In the genomic region with DNA sequence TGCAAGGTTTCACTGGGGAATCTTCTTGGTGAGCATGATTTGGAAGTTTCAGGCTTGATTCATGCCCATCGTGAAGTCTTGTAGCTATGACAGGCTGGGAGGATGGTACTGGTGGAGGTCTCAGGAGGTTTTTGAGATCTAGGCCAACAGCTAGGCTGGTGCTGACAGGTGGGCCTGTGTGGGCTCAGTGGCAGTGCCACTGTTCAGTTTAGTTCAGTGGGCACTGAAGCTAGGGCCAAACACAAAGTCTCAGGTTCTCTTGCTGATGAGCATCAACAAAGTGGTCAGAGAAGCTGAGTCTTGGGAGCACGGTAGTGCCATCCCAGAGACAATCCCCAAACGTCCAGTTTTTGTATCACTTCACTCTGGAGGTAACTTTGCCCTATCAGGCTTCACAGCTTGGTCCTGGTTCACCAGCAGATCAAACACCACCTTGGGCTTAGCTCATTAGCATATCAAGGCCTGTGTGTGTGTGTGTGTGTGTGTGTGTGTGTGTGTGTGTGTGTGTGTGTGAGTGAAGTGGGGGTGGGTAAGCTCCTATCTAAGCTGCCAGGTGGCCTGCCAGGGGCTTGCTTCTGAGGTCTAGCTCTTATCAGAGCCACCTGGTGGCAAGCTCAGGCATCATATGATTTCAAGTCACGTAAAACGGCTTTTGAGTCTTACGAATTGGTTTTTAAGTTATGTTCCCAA, we compare ENCODE assay signal across 14 mouse cellular contexts. TPM values are rescaled to one million over a fixed set of nuclear protein-coding genes. Genes with fewer than 3 reads are reported as not detected.
A peak's percentile ranks its signal among the peaks of the same experiment; 100 is the strongest.
DNase-seq lines count a peak whose midpoint lies in the region; ATAC-seq and TF ChIP-seq lines count a peak whose summit lies in the region.
"Had no signal": no experiment of that assay in that cellular context is flagged by ENCODE, and none has a peak within 500 bp of the region (broad histone marks: within the 10 kb centered on the region; RNA-seq: fewer than 3 reads in every experiment).

No protein-coding gene starts in this region.

- ATAC-seq in heart, embryonic 11.5 days (replicated peaks; ENCODE audit: insufficient number of reproducible peaks, low FRiP score, low TSS enrichment), result peak; percentile 90
- ATAC-seq in liver, embryonic 15.5 days (ENCODE audit: insufficient read depth), result peak; percentile 93
- ATAC-seq in midbrain, embryonic 13.5 days, result no peak
- ATAC-seq: midbrain, embryonic 16.5 days had no signal

- WGBS in heart, embryonic 11.5 days (ENCODE audit: insufficient replicate concordance), result 73% methylated on average over 6 of the region's 6 CpGs
- 43% methylated on average over 6 of the region's 6 CpGs for WGBS in liver, embryonic 15.5 days (ENCODE audit: insufficient replicate concordance)
- WGBS in thymus, adult 2 months, result 26% methylated on average over 6 of the region's 6 CpGs
- WGBS in hindbrain, embryonic 10.5 days, result 86% methylated on average over 6 of the region's 6 CpGs
- 88% methylated on average over 6 of the region's 6 CpGs for WGBS in midbrain, embryonic 13.5 days

- H3K4me1 ChIP-seq in heart, embryonic 11.5 days (ENCODE audit: control insufficient read depth, insufficient read depth, low read length), result no peaks in the 10 kb centered on the region
- peaks cover 73% of the 10 kb centered on the region for H3K4me1 ChIP-seq in liver, embryonic 15.5 days (replicated peaks)
- H3K4me1 ChIP-seq in thymus, adult 2 months (replicated peaks; ENCODE audit: control insufficient read depth, insufficient read depth, low read length), result peaks cover 39% of the 10 kb centered on the region
- H3K4me1 ChIP-seq in hindbrain, embryonic 10.5 days (replicated peaks), result 0 out of 2 replicates have a peak, but pooled peaks cover 4% of the 10 kb centered on the region
- no peaks in the 10 kb centered on the region for H3K4me1 ChIP-seq in midbrain, embryonic 13.5 days (replicated peaks)

- intact Hi-C loops in heart, postnatal 10 days (cut with DNase I), result no loop called here

- no peak overlapping the region for H3K4me3 ChIP-seq in heart, embryonic 11.5 days (ENCODE audit: low read depth, low read length)
- H3K4me3 ChIP-seq in liver, embryonic 15.5 days (replicated peaks), result peak overlapping the region; percentile 47
- no peak overlapping the region for H3K4me3 ChIP-seq in thymus, adult 2 months (ENCODE audit: control insufficient read depth, insufficient read depth, low read length)
- H3K4me3 ChIP-seq in hindbrain, embryonic 10.5 days, result no peak overlapping the region
- H3K4me3 ChIP-seq in midbrain, embryonic 13.5 days (replicated peaks), result no peak overlapping the region
- H3K4me3 ChIP-seq: heart, embryonic 15.5 days had no signal

- H3K27ac ChIP-seq in heart, embryonic 11.5 days (ENCODE audit: low read depth, low read length), result peak overlapping the region; percentile 79
- H3K27ac ChIP-seq in liver, embryonic 15.5 days (replicated peaks), result peak overlapping the region; percentile 97
- H3K27ac ChIP-seq in thymus, adult 2 months (ENCODE audit: control insufficient read depth, insufficient read depth, low read length), result peak overlapping the region; percentile 97
- no peak overlapping the region for H3K27ac ChIP-seq in hindbrain, embryonic 10.5 days
- no peak overlapping the region for H3K27ac ChIP-seq in midbrain, embryonic 13.5 days
- H3K27ac ChIP-seq: heart, embryonic 15.5 days; kidney, postnatal 0 days had no signal

- H3K27me3 ChIP-seq in heart, embryonic 11.5 days (ENCODE audit: control insufficient read depth, insufficient read depth, low read length), result no peaks in the 10 kb centered on the region
- H3K27me3 ChIP-seq in liver, embryonic 15.5 days, result no peaks in the 10 kb centered on the region
- no peaks in the 10 kb centered on the region for H3K27me3 ChIP-seq in thymus, adult 2 months (ENCODE audit: control insufficient read depth, insufficient read depth, low read length)
- H3K27me3 ChIP-seq in hindbrain, embryonic 10.5 days (ENCODE audit: insufficient read depth, poor library complexity, severe bottlenecking), result no peaks in the 10 kb centered on the region
- H3K27me3 ChIP-seq in midbrain, embryonic 13.5 days, result no peaks in the 10 kb centered on the region
- H3K27me3 ChIP-seq: heart, embryonic 15.5 days had no signal

- no peaks in the 10 kb centered on the region for H3K9me3 ChIP-seq in heart, embryonic 11.5 days (replicated peaks; ENCODE audit: control insufficient read depth, low read length)
- 0 out of 2 replicates have a peak, but pooled peaks cover 8% of the 10 kb centered on the region for H3K9me3 ChIP-seq in liver, embryonic 15.5 days (replicated peaks)
- H3K9me3 ChIP-seq in hindbrain, embryonic 10.5 days, result 0 out of 2 replicates have a peak, but pooled peaks cover 3% of the 10 kb centered on the region
- H3K9me3 ChIP-seq in midbrain, embryonic 13.5 days, result no peaks in the 10 kb centered on the region; the same call in 1 of the 2 replicates
- H3K9me3 ChIP-seq: heart, embryonic 15.5 days had no signal

- 0 out of 2 replicates have a peak, but pooled peaks have one; percentile 12 for TF ChIP-seq CTCF in thymus, adult 2 months (IDR thresholded peaks at IDR 0.05; ENCODE audit: borderline replicate concordance, control insufficient read depth, extremely low read depth, insufficient read depth, low read length, poor library complexity)

- H3K36me3 ChIP-seq in heart, embryonic 11.5 days (ENCODE audit: control insufficient read depth, insufficient read depth, low read length), result no peaks in the 10 kb centered on the region
- H3K36me3 ChIP-seq in liver, embryonic 15.5 days (replicated peaks), result peaks cover 7% of the 10 kb centered on the region; the same call in 1 of the 2 replicates
- H3K36me3 ChIP-seq in thymus, adult 2 months (ENCODE audit: control insufficient read depth, insufficient read depth, low read length), result no peaks in the 10 kb centered on the region
- H3K36me3 ChIP-seq in hindbrain, embryonic 10.5 days, result no peaks in the 10 kb centered on the region
- no peaks in the 10 kb centered on the region for H3K36me3 ChIP-seq in midbrain, embryonic 13.5 days
- H3K36me3 ChIP-seq: heart, embryonic 15.5 days had no signal

- H3K4me2 ChIP-seq in heart, embryonic 11.5 days, result peak overlapping the region; percentile 31; the same call in 1 of the 2 replicates
- peak overlapping the region; percentile 59 for H3K4me2 ChIP-seq in liver, embryonic 15.5 days
- H3K4me2 ChIP-seq in midbrain, embryonic 13.5 days (replicated peaks), result no peak overlapping the region
- H3K4me2 ChIP-seq: heart, embryonic 15.5 days had no signal

- H3K9ac ChIP-seq in heart, embryonic 11.5 days (ENCODE audit: low read depth, low read length), result no peak overlapping the region
- H3K9ac ChIP-seq in liver, embryonic 15.5 days, result peak overlapping the region; percentile 55
- no peak overlapping the region for H3K9ac ChIP-seq in midbrain, embryonic 13.5 days (replicated peaks)
- H3K9ac ChIP-seq: heart, embryonic 15.5 days had no signal

- TF ChIP-seq POLR2A in thymus, adult 2 months (IDR thresholded peaks at IDR 0.05; ENCODE audit: control insufficient read depth, extremely low read depth, insufficient read depth, low read length, poor library complexity), result no peak

- DNase-seq in heart, postnatal 10 days, result no peak
- peak; percentile 51 for DNase-seq in brain, adult 2 months (ENCODE audit: low read depth, low spot score)
- DNase-seq in thymus, adult 2 months, result peak; percentile 76
- DNase-seq in gastrocnemius, postnatal 25 days, result no peak
- no peak for DNase-seq in hindbrain, embryonic 10.5 days (ENCODE audit: low spot score)
- DNase-seq: B cell, adult 2 months; cerebellum, postnatal 25 days had no signal

RNA-seq across cellular contexts. Expression of a gene that starts 18.0 kb away (rescaled TPM):
- polyA plus RNA-seq in heart, embryonic 11.5 days (2014; fragmentation: Nextera tagmentation; extraction: Ambion mirVana), result 0.13 and 0.29 TPM in 2 replicates
- not detected for total RNA-seq in heart, postnatal 10 days (2021)
- 0.03 TPM in 1 of 2 replicates, not detected in the other for polyA plus RNA-seq in liver, embryonic 15.5 days (2015; fragmentation: Nextera tagmentation; extraction: Ambion mirVana)
- polyA plus RNA-seq in thymus, adult 2 months (2012; rRNA removed), result not detected in 2 replicates
- not detected for total RNA-seq in gastrocnemius, postnatal 25 days (2021)
- polyA plus RNA-seq in hindbrain, embryonic 10.5 days (2016; fragmentation: Nextera tagmentation; extraction: Ambion mirVana), result 0.77 and 1.2 TPM in 2 replicates
- polyA plus RNA-seq in midbrain, embryonic 13.5 days (2015; fragmentation: Nextera tagmentation; extraction: Ambion mirVana), result 2.6 and 3.8 TPM in 2 replicates
- polyA plus RNA-seq: limb, embryonic 11.5 days had no signal

Comparison
In these comparisons a context has a peak if more than half of its experiments do, and no peak if none do; other contexts are left out.
1. H3K27ac ChIP-seq: peak in heart, embryonic 11.5 days (single experiment), liver, embryonic 15.5 days (single experiment) and thymus, adult 2 months (single experiment); none in hindbrain, embryonic 10.5 days (single experiment) and midbrain, embryonic 13.5 days (single experiment).
2. DNase-seq: peak in brain, adult 2 months (single experiment) and thymus, adult 2 months (single experiment); none in heart, postnatal 10 days (0 of 2), gastrocnemius, postnatal 25 days (single experiment) and hindbrain, embryonic 10.5 days (single experiment).